Mouse (Mus musculus) myocyte (in vitro differentiated cells): ENCODE measurements around the gene Pak1. TPM values are rescaled to one million over a fixed set of nuclear protein-coding genes. Genes with fewer than 3 reads are reported as not detected.

Source experiments
- H3K27me3 ChIP-seq: one replicate; pipeline ENCODE4 v1.6.1; 2011; ENCODE audit not compliant: control insufficient read depth, insufficient read depth, insufficient read length
- H3K36me3 ChIP-seq: one replicate; pipeline ENCODE4 v1.6.1; 2011; ENCODE audit not compliant: control insufficient read depth, insufficient read depth
- H3K4me2 ChIP-seq: one replicate; pipeline ENCODE4 v1.6.1; 2011; ENCODE audit warnings: low read depth, control low read depth
- H3K4me3 ChIP-seq: one replicate; pipeline ENCODE4 v1.5.1; 2011; ENCODE audit warnings: mild to moderate bottlenecking, control low read depth, moderate library complexity
- H3K79me2 ChIP-seq: one replicate; pipeline ENCODE4 v1.6.1; 2011; ENCODE audit not compliant: control insufficient read depth, insufficient read depth
- H3ac ChIP-seq: one replicate; pipeline ENCODE4 v1.6.1; 2011; ENCODE audit not compliant: control insufficient read depth, insufficient read length
- CEBPB ChIP-seq: IDR thresholded peaks from 2 replicates; pipeline ENCODE4 v1.6.1; 2011; ENCODE audit warnings: mild to moderate bottlenecking, moderate library complexity; ENCODE audit not compliant: poor library complexity, insufficient read depth, severe bottlenecking
- E2F4 ChIP-seq: IDR thresholded peaks from one replicate; pipeline ENCODE4 v1.6.1; 2011; ENCODE audit warnings: mild to moderate bottlenecking, control low read depth, moderate library complexity; ENCODE audit not compliant: insufficient read depth
- MAX ChIP-seq: IDR thresholded peaks from one replicate; pipeline ENCODE4 v1.6.1; 2011; ENCODE audit warnings: low read depth, mild to moderate bottlenecking, control low read depth
- MYOD1 ChIP-seq, 3 experiments: IDR thresholded peaks; one replicate each; pipeline ENCODE4 v1.6.1; 2011; ENCODE audit warnings: control low read depth in 2 of 3, low read depth in 2 of 3, mild to moderate bottlenecking in 2 of 3, moderate library complexity in 1 of 3; ENCODE audit not compliant: insufficient read length in 2 of 3, control insufficient read depth in 1 of 3
- MYOG ChIP-seq, 3 experiments: IDR thresholded peaks; one replicate each; pipeline ENCODE4 v1.6.1; 2011; ENCODE audit warnings: control low read depth in 2 of 3, low read depth in 2 of 3, mild to moderate bottlenecking in 2 of 3; ENCODE audit not compliant: insufficient read length in 2 of 3, control insufficient read depth in 1 of 3, insufficient read depth in 1 of 3
- POLR2A ChIP-seq: IDR thresholded peaks from one replicate; pipeline ENCODE4 v1.6.1; 2011; ENCODE audit warnings: low read depth, mild to moderate bottlenecking, control low read depth, moderate library complexity; ENCODE audit not compliant: insufficient read length
- POLR2AphosphoS2 ChIP-seq: IDR thresholded peaks from one replicate; pipeline ENCODE4 v1.6.1; 2011; ENCODE audit warnings: low read depth, control low read depth; ENCODE audit not compliant: insufficient read length
- REST ChIP-seq: IDR thresholded peaks from one replicate; pipeline ENCODE4 v1.6.1; 2011; ENCODE audit warnings: mild to moderate bottlenecking, control low read depth, moderate library complexity; ENCODE audit not compliant: insufficient read depth, insufficient read length
- SRF ChIP-seq: IDR thresholded peaks from one replicate; pipeline ENCODE4 v1.6.1; 2011; ENCODE audit warnings: low read depth; ENCODE audit not compliant: control insufficient read depth, insufficient read length
- TCF12 ChIP-seq: IDR thresholded peaks from one replicate; pipeline ENCODE4 v1.6.1; 2011; ENCODE audit warnings: mild to moderate bottlenecking, control low read depth; ENCODE audit not compliant: poor library complexity, insufficient read depth, severe bottlenecking
- TCF3 ChIP-seq: IDR thresholded peaks from one replicate; pipeline ENCODE4 v1.6.1; 2011; ENCODE audit warnings: low read depth, control low read depth; ENCODE audit not compliant: insufficient read length
- USF1 ChIP-seq: IDR thresholded peaks from one replicate; pipeline ENCODE4 v1.6.1; 2011; ENCODE audit warnings: low read depth, mild to moderate bottlenecking, control low read depth, moderate library complexity
- polyA plus RNA-seq: library from polyadenylated mRNA; unstranded; fragments of >200 nt; fragmentation: generic; extraction: Trizol; gene quantifications from one replicate; pipeline ENCODE4 v1.2.1, GENCODE M21; 2012; ENCODE audit warnings: missing spikeins

Pak1 gene
- polyA plus RNA-seq, 1 experiment: 33.2 TPM

- H3K36me3 ChIP-seq: no peaks in the 10 kb centered on the region
- peaks cover 78% of the 10 kb centered on the region for H3K79me2 ChIP-seq
- H3K27me3 ChIP-seq: no peaks in the 10 kb centered on the region
- no peak overlapping the region for H3ac ChIP-seq
- H3K4me2 ChIP-seq: no peak overlapping the region
- TF ChIP-seq CEBPB (no peak), MYOG (IDR thresholded peaks at IDR 0.05; ENCODE audit: control insufficient read depth in 1 of 3, insufficient read depth in 1 of 3, insufficient read length in 2 of 3, low read depth in 2 of 3) (no peak), TCF12 (no peak), TCF3 (no peak), SRF (no peak), POLR2AphosphoS2 (no peak), REST (no peak), MAX (no peak), POLR2A (no peak)
- no peak overlapping the region for H3K4me3 ChIP-seq
These were observed 21.0 kb downstream of the Pak1 start for GRCm38 (mm10) chr7:97809307-97809706.

- H3K4me3 ChIP-seq: no peak overlapping the region
- TF ChIP-seq TCF3: no peak
- no peak for TF ChIP-seq E2F4
These were observed 33.5 kb downstream of the Pak1 start for GRCm38 (mm10) chr7:97821875-97822274.

GRCm38 (mm10) chr7:97829091-97829490, 40.8 kb downstream of the Pak1 start:
- H3K36me3 ChIP-seq: no peaks in the 10 kb centered on the region
- TF ChIP-seq MAX (no peak), E2F4 (no peak), REST (no peak), MYOD1 (IDR thresholded peaks at IDR 0.05; ENCODE audit: control insufficient read depth in 1 of 3, insufficient read length in 2 of 3, low read depth in 2 of 3) (no peak), MYOG (IDR thresholded peaks at IDR 0.05; ENCODE audit: control insufficient read depth in 1 of 3, insufficient read depth in 1 of 3, insufficient read length in 2 of 3, low read depth in 2 of 3) (no peak), USF1 (no peak), TCF12 (no peak), TCF3 (no peak), POLR2AphosphoS2 (no peak), POLR2A (no peak), CEBPB (no peak)
- H3K4me2 ChIP-seq: no peak overlapping the region
- no peak overlapping the region for H3K4me3 ChIP-seq
- H3K27me3 ChIP-seq: no peaks in the 10 kb centered on the region
- H3K79me2 ChIP-seq: peaks cover 19% of the 10 kb centered on the region
- H3ac ChIP-seq: no peak overlapping the region

More at GRCm38 (mm10) chr7:97821875-97822274, 33.5 kb downstream of the Pak1 start:
- Histone ChIP-seq H3ac (no peak overlapping the region), H3K79me2 (peaks cover 30% of the 10 kb centered on the region), H3K36me3 (no peaks in the 10 kb centered on the region), H3K27me3 (no peaks in the 10 kb centered on the region), H3K4me2 (no peak overlapping the region)

- H3K79me2 ChIP-seq: peaks cover 19% of the 10 kb centered on the region
- no peaks in the 10 kb centered on the region for H3K36me3 ChIP-seq
- no peak overlapping the region for H3K4me2 ChIP-seq
- TF ChIP-seq CEBPB (no peak), MYOD1 (IDR thresholded peaks at IDR 0.05; ENCODE audit: control insufficient read depth in 1 of 3, insufficient read length in 2 of 3, low read depth in 2 of 3) (no peak), SRF (no peak), POLR2AphosphoS2 (no peak), USF1 (no peak), TCF12 (no peak), TCF3 (no peak), E2F4 (no peak), MAX (no peak), MYOG (IDR thresholded peaks at IDR 0.05; ENCODE audit: control insufficient read depth in 1 of 3, insufficient read depth in 1 of 3, insufficient read length in 2 of 3, low read depth in 2 of 3) (no peak), REST (no peak), POLR2A (no peak)
- H3ac ChIP-seq: no peak overlapping the region
- H3K27me3 ChIP-seq: no peaks in the 10 kb centered on the region
- H3K4me3 ChIP-seq: no peak overlapping the region
These were observed 42.4 kb downstream of the Pak1 start for GRCm38 (mm10) chr7:97830739-97831138.

- no peaks in the 10 kb centered on the region for H3K27me3 ChIP-seq
- peaks cover 22% of the 10 kb centered on the region for H3K79me2 ChIP-seq
- no peak for TF ChIP-seq SRF
- H3K4me2 ChIP-seq: no peak overlapping the region
- no peak overlapping the region for H3ac ChIP-seq
- H3K36me3 ChIP-seq: no peaks in the 10 kb centered on the region
- H3K4me3 ChIP-seq: no peak overlapping the region
These were observed 44.6 kb downstream of the Pak1 start for GRCm38 (mm10) chr7:97832987-97833386.

- no peak overlapping the region for H3ac ChIP-seq
- no peaks in the 10 kb centered on the region for H3K36me3 ChIP-seq
- H3K4me3 ChIP-seq: no peak overlapping the region
- no peak overlapping the region for H3K4me2 ChIP-seq
- TF ChIP-seq POLR2A (no peak), MYOD1 (IDR thresholded peaks at IDR 0.05; ENCODE audit: control insufficient read depth in 1 of 3, insufficient read length in 2 of 3, low read depth in 2 of 3) (no peak), TCF12 (no peak), REST (no peak), SRF (no peak), CEBPB (no peak), TCF3 (no peak), MAX (no peak), E2F4 (no peak), MYOG (IDR thresholded peaks at IDR 0.05; ENCODE audit: control insufficient read depth in 1 of 3, insufficient read depth in 1 of 3, insufficient read length in 2 of 3, low read depth in 2 of 3) (no peak)
- no peaks in the 10 kb centered on the region for H3K27me3 ChIP-seq
- peaks cover 31% of the 10 kb centered on the region for H3K79me2 ChIP-seq
These were observed 50.2 kb downstream of the Pak1 start for GRCm38 (mm10) chr7:97838574-97838973.
